In the genomic region with DNA sequence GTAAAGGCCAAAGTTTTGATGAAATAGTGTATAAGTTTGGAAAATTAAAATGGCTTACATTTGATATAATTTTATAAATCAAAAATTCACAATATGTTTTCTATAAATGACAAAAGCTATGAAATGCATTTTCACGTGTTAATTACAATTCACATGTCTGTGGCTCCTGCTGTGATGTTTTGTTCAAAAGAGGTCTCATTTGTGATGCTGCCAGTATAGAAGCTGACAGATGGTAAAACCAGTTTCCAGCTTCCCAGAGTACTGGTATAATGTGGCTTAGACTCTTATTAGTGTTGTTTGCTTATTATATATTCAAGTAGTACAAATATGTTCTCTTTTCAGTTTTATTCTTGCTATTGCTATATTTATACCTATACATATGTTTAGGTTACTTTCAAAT, we compare ENCODE assay signal across 21 mouse cellular contexts. TPM values are rescaled to one million over a fixed set of nuclear protein-coding genes. Genes with fewer than 3 reads are reported as not detected.
"Had no signal": no experiment of that assay in that cellular context is flagged by ENCODE, and none has a peak within 500 bp of the region (broad histone marks: within the 10 kb centered on the region; RNA-seq: fewer than 3 reads in every experiment).

No protein-coding gene starts in this region.

- H3K27me3 ChIP-seq: midbrain, embryonic 15.5 days; neural tube, embryonic 15.5 days had no signal

- H3K9ac ChIP-seq: kidney, embryonic 15.5 days; limb, embryonic 12.5 days; limb, embryonic 15.5 days; liver, embryonic 14.5 days; liver, postnatal 0 days; lung, embryonic 14.5 days; midbrain, embryonic 12.5 days; midbrain, embryonic 15.5 days; neural tube, embryonic 12.5 days; neural tube, embryonic 15.5 days had no signal

- ATAC-seq: liver, postnatal 0 days; lung, postnatal 0 days; midbrain, embryonic 15.5 days had no signal

- H3K4me3 ChIP-seq: kidney, embryonic 15.5 days; limb, embryonic 12.5 days; limb, embryonic 15.5 days; midbrain, embryonic 12.5 days; midbrain, embryonic 15.5 days; neural tube, embryonic 12.5 days; neural tube, embryonic 15.5 days had no signal

- DNase-seq: kidney, adult 8-10 months; kidney, postnatal 10 days; kidney, postnatal 36 days; liver, postnatal 0 days; lung, embryonic 14.5 days; thymus, adult 2 months; thymus, postnatal 14 days; thymus, postnatal 4 days had no signal

- H3K4me2 ChIP-seq: kidney, embryonic 15.5 days; limb, embryonic 12.5 days; limb, embryonic 15.5 days; liver, embryonic 11.5 days; lung, embryonic 14.5 days; midbrain, embryonic 12.5 days; midbrain, embryonic 15.5 days; neural tube, embryonic 12.5 days; neural tube, embryonic 15.5 days had no signal

- H3K9me3 ChIP-seq: kidney, embryonic 15.5 days; limb, embryonic 12.5 days; limb, embryonic 15.5 days; midbrain, embryonic 12.5 days; midbrain, embryonic 15.5 days; neural tube, embryonic 12.5 days; neural tube, embryonic 15.5 days had no signal

- H3K4me1 ChIP-seq: neural tube, embryonic 12.5 days had no signal

- H3K27ac ChIP-seq: kidney, embryonic 15.5 days; limb, embryonic 12.5 days; limb, embryonic 15.5 days; liver, embryonic 14.5 days; macrophage; midbrain, embryonic 12.5 days; midbrain, embryonic 15.5 days; neural tube, embryonic 12.5 days; neural tube, embryonic 15.5 days; stomach, postnatal 0 days had no signal

- H3K36me3 ChIP-seq: kidney, embryonic 15.5 days; limb, embryonic 12.5 days; limb, embryonic 15.5 days; midbrain, embryonic 12.5 days; midbrain, embryonic 15.5 days; neural tube, embryonic 12.5 days; neural tube, embryonic 15.5 days had no signal

RNA-seq across cellular contexts. Expression of a gene that starts 4.0 kb away (rescaled TPM):
- total RNA-seq: megakaryocyte, adult 5-6 weeks had no signal
- polyA plus RNA-seq: macrophage had no signal
